Mouse (Mus musculus) bone marrow, adult 2 months (tissue): Measurements from ENCODE around the gene Capn13.

Experiments
- CTCF ChIP-seq: fragments of 200-500 bp; IDR thresholded peaks from 2 replicates; pipeline ENCODE4 v1.5.1; 2011; ENCODE audit warnings: low read length, control low read depth; ENCODE audit not compliant: control insufficient read depth, insufficient read depth
- POLR2A ChIP-seq: fragments of 200-500 bp; IDR thresholded peaks from 2 replicates; pipeline ENCODE4 v1.6.1; 2011; ENCODE audit warnings: low read depth, mild to moderate bottlenecking, control low read depth, low read length, borderline replicate concordance; ENCODE audit not compliant: control insufficient read depth

- TF ChIP-seq CTCF: no peak
- no peak for TF ChIP-seq POLR2A
Measured at GRCm38 (mm10) chr17:73393361-73393760, 7.3 kb downstream of the Capn13 start.
